ENCODE assay signal across 22 mouse cellular contexts in the genomic region with DNA sequence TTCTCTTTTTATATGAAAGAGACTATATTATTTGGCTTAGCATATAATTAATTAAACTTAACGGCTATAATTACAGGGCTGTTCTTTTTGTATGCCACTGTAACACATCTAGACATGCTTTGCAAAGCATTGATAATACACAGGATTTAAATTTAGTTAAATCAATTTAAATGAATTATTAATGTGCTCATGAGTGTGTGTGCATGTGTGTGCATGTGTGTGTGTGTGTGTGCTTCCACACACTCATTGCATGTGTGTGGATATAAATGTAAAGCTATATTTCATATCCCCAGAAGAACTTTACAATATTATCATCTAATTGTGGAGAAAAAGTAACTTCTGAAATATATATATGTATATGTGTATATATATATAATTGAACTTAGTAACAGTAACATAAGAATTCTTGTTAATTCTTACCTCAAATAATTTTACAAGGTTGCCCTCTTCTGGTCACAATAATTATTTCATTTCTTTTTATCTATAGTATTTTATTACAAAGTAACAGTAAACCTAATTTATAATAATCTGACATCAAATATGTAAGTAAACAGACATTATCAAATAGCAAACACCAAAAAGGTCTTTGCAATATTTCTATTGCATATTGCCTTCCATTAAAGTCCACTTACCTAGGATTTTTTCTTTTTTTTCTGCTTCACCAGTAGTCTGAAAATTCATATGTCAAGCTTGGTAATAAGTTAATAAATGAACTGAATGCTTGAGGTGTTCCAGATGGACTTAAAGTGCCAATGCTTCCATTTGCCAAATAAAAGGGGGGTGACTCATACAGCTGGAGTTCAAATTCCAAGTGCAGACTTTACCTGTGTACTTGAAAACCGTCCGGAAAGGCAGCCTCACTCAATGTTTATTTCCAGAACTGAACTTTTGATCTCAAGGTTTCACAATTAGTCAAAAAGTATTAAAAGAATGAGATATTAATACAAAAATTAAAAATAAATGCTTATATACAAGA. TPM values are rescaled to one million over a fixed set of nuclear protein-coding genes. Genes with fewer than 3 reads are reported as not detected.
DNase-seq lines count a peak whose midpoint lies in the region; ATAC-seq and TF ChIP-seq lines count a peak whose summit lies in the region.
"Had no signal": no experiment of that assay in that cellular context is flagged by ENCODE, and none has a peak within 500 bp of the region (broad histone marks: within the 10 kb centered on the region; RNA-seq: fewer than 3 reads in every experiment).

No protein-coding gene starts in this region.

- no peak overlapping the region for H3K9ac ChIP-seq in hindbrain, embryonic 11.5 days (ENCODE audit: low read depth, low read length)
- no peak overlapping the region for H3K9ac ChIP-seq in hindbrain, embryonic 12.5 days
- no peak overlapping the region for H3K9ac ChIP-seq in midbrain, postnatal 0 days (replicated peaks; ENCODE audit: low read length, poor library complexity, severe bottlenecking)
- H3K9ac ChIP-seq: stomach, embryonic 15.5 days had no signal

- no peak for DNase-seq in hindbrain, embryonic 11.5 days (ENCODE audit: low spot score)
- DNase-seq in layer of hippocampus, adult 2 months (ENCODE audit: low spot score in 2 of 2) = no peak
- DNase-seq in layer of hippocampus, postnatal 25 days (ENCODE audit: extremely low spot score in 1 of 2, low spot score in 1 of 2) = no peak
- peak; percentile 28 for DNase-seq in midbrain, postnatal 0 days (ENCODE audit: low spot score)
- DNase-seq in midbrain, embryonic 10.5 days (ENCODE audit: low spot score) = no peak
- no peak for DNase-seq in ovary, postnatal 36 days (ENCODE audit: low spot score)
- no peak for DNase-seq in gastrocnemius, adult 2 months
- DNase-seq: cerebellum, postnatal 14 days; gastrocnemius, postnatal 36 days; heart, postnatal 36 days; layer of hippocampus, postnatal 36 days; thymus, postnatal 25 days had no signal

- H3K4me2 ChIP-seq in hindbrain, embryonic 11.5 days (replicated peaks; ENCODE audit: low read depth, low read length) = no peak overlapping the region
- no peak overlapping the region for H3K4me2 ChIP-seq in hindbrain, embryonic 12.5 days (replicated peaks)
- no peak overlapping the region for H3K4me2 ChIP-seq in midbrain, postnatal 0 days (ENCODE audit: low read depth, low read length, poor library complexity, severe bottlenecking)
- H3K4me2 ChIP-seq: heart, embryonic 11.5 days; stomach, embryonic 15.5 days had no signal

- no peaks in the 10 kb centered on the region for H3K27me3 ChIP-seq in hindbrain, embryonic 11.5 days (ENCODE audit: control insufficient read depth, insufficient read depth, low read length)
- H3K27me3 ChIP-seq in hindbrain, embryonic 12.5 days = no peaks in the 10 kb centered on the region
- H3K27me3 ChIP-seq in midbrain, postnatal 0 days (ENCODE audit: insufficient read depth, low read length) = no peaks in the 10 kb centered on the region
- no peaks in the 10 kb centered on the region for H3K27me3 ChIP-seq in midbrain, embryonic 10.5 days (ENCODE audit: low read depth, poor library complexity, severe bottlenecking)
- H3K27me3 ChIP-seq: stomach, embryonic 15.5 days had no signal

- H3K4me1 ChIP-seq in hindbrain, embryonic 11.5 days (replicated peaks; ENCODE audit: control insufficient read depth, insufficient read depth, low read length) = no peaks in the 10 kb centered on the region
- no peaks in the 10 kb centered on the region for H3K4me1 ChIP-seq in hindbrain, embryonic 12.5 days
- no peaks in the 10 kb centered on the region for H3K4me1 ChIP-seq in midbrain, postnatal 0 days (ENCODE audit: insufficient read depth, low read length)
- H3K4me1 ChIP-seq in midbrain, embryonic 10.5 days = no peaks in the 10 kb centered on the region
- H3K4me1 ChIP-seq: stomach, embryonic 15.5 days had no signal

- no peak overlapping the region for H3K4me3 ChIP-seq in hindbrain, embryonic 11.5 days (ENCODE audit: low read depth, low read length)
- H3K4me3 ChIP-seq in hindbrain, embryonic 12.5 days = no peak overlapping the region
- H3K4me3 ChIP-seq in layer of hippocampus, adult 2 months = no peak overlapping the region
- H3K4me3 ChIP-seq in midbrain, postnatal 0 days (ENCODE audit: low read depth, low read length) = no peak overlapping the region
- no peak overlapping the region for H3K4me3 ChIP-seq in midbrain, embryonic 10.5 days
- no peak overlapping the region for H3K4me3 ChIP-seq in gastrocnemius, adult 2 months
- H3K4me3 ChIP-seq: stomach, embryonic 15.5 days had no signal

- ATAC-seq in hindbrain, embryonic 11.5 days (ENCODE audit: low FRiP score) = peak; percentile 43; the same call in 1 of the 2 replicates
- no peak for ATAC-seq in hindbrain, embryonic 12.5 days (ENCODE audit: low FRiP score)
- no peak for ATAC-seq in midbrain, postnatal 0 days (ENCODE audit: low FRiP score)

- TF ChIP-seq CTCF in layer of hippocampus, adult 2 months (conservative IDR thresholded peaks at IDR 0.05) = peak; percentile 71
- peak; percentile 46 for TF ChIP-seq CTCF in midbrain, postnatal 0 days (IDR thresholded peaks at IDR 0.05)
- TF ChIP-seq CTCF in gastrocnemius, adult 2 months (IDR thresholded peaks at IDR 0.05) = no peak

- H3K9me3 ChIP-seq in hindbrain, embryonic 11.5 days (ENCODE audit: control insufficient read depth, low read length) = no peaks in the 10 kb centered on the region
- H3K9me3 ChIP-seq in hindbrain, embryonic 12.5 days (replicated peaks) = no peaks in the 10 kb centered on the region
- H3K9me3 ChIP-seq in midbrain, postnatal 0 days (ENCODE audit: low read length) = no peaks in the 10 kb centered on the region
- no peaks in the 10 kb centered on the region for H3K9me3 ChIP-seq in midbrain, embryonic 10.5 days (replicated peaks)
- H3K9me3 ChIP-seq: stomach, embryonic 15.5 days had no signal

- intact Hi-C loops in gastrocnemius, adult 2 months (cut with DNase I) = no loop called here

- 88% methylated on average over 3 of the region's 3 CpGs for WGBS in hindbrain, embryonic 11.5 days
- 92% methylated on average over 3 of the region's 3 CpGs for WGBS in hindbrain, embryonic 12.5 days
- WGBS in midbrain, postnatal 0 days = 88% methylated on average over 3 of the region's 3 CpGs
- 90% methylated on average over 3 of the region's 3 CpGs for WGBS in midbrain, embryonic 10.5 days

- no peaks in the 10 kb centered on the region for H3K36me3 ChIP-seq in hindbrain, embryonic 11.5 days (ENCODE audit: control insufficient read depth, insufficient read depth, low read length)
- H3K36me3 ChIP-seq in hindbrain, embryonic 12.5 days = no peaks in the 10 kb centered on the region
- H3K36me3 ChIP-seq in midbrain, postnatal 0 days (ENCODE audit: insufficient read depth, low read length) = no peaks in the 10 kb centered on the region
- H3K36me3 ChIP-seq in midbrain, embryonic 10.5 days = no peaks in the 10 kb centered on the region
- H3K36me3 ChIP-seq: stomach, embryonic 15.5 days had no signal

- no peak overlapping the region for H3K27ac ChIP-seq in hindbrain, embryonic 11.5 days (ENCODE audit: low read depth, low read length)
- H3K27ac ChIP-seq in hindbrain, embryonic 12.5 days = no peak overlapping the region
- H3K27ac ChIP-seq in layer of hippocampus, adult 2 months = no peak overlapping the region
- H3K27ac ChIP-seq in midbrain, postnatal 0 days (ENCODE audit: low read depth, low read length) = no peak overlapping the region
- no peak overlapping the region for H3K27ac ChIP-seq in midbrain, embryonic 10.5 days (replicated peaks)
- H3K27ac ChIP-seq in gastrocnemius, adult 2 months = no peak overlapping the region
- H3K27ac ChIP-seq: macrophage; stomach, embryonic 15.5 days had no signal

RNA-seq across cellular contexts. Expression of a gene that starts 47.0 kb away (rescaled TPM):
- polyA plus RNA-seq in hindbrain, embryonic 11.5 days (2014; fragmentation: Nextera tagmentation; extraction: Ambion mirVana) = not detected in 2 replicates
- polyA plus RNA-seq in hindbrain, embryonic 12.5 days (2016; fragmentation: Nextera tagmentation; extraction: Ambion mirVana) = not detected in 2 replicates
- not detected for total RNA-seq in layer of hippocampus, adult 2 months (2021)
- total RNA-seq in layer of hippocampus, postnatal 25 days (2021) = not detected
- total RNA-seq in midbrain, postnatal 0 days (2014; rRNA removed) = not detected in 2 replicates
- polyA plus RNA-seq in midbrain, postnatal 0 days (2015; fragmentation: Nextera tagmentation; extraction: Ambion mirVana) = not detected in 2 replicates
- polyA plus RNA-seq in midbrain, embryonic 10.5 days (2016; fragmentation: Nextera tagmentation; extraction: Ambion mirVana) = not detected in 2 replicates
- not detected for total RNA-seq in gastrocnemius, adult 2 months (2021)
- total RNA-seq: gastrocnemius, postnatal 36 days; heart, postnatal 36 days; layer of hippocampus, postnatal 36 days had no signal
- polyA plus RNA-seq: C2C12; embryonic facial prominence, embryonic 11.5 days; heart, embryonic 11.5 days; kidney, embryonic 14.5 days; limb, embryonic 11.5 days; liver, embryonic 16.5 days; macrophage; neural tube, embryonic 14.5 days; stomach, embryonic 15.5 days had no signal
